8 mouse cellular contexts compared by ENCODE assay signal in genomic region chr11:116023074-116023770, GRCm38 (mm10). TPM values are rescaled to one million over a fixed set of nuclear protein-coding genes. Genes with fewer than 3 reads are reported as not detected.
DNase-seq lines count a peak whose midpoint lies in the region; ATAC-seq and TF ChIP-seq lines count a peak whose summit lies in the region.
"Not testable (repeated sequence)": the region's sequence is repeated elsewhere in the genome, so short reads cannot be mapped to it uniquely, and the experiment has no call there.

No protein-coding gene starts in this region.

- H3K4me2 ChIP-seq in embryonic facial prominence, embryonic 11.5 days (ENCODE audit: low read depth, low read length) = peak overlapping the region; percentile 33; the same call in 1 of the 2 replicates
- H3K4me2 ChIP-seq in forebrain, postnatal 0 days (ENCODE audit: low read depth) = peak overlapping the region; percentile 77
- H3K4me2 ChIP-seq in hindbrain, embryonic 14.5 days (replicated peaks) = peak overlapping the region; percentile 90
- peak overlapping the region; percentile 63 for H3K4me2 ChIP-seq in liver, postnatal 0 days (ENCODE audit: low read depth, low read length)
- H3K4me2 ChIP-seq in midbrain, postnatal 0 days (ENCODE audit: low read depth, low read length, poor library complexity, severe bottlenecking) = peak overlapping the region; percentile 30; the same call in 1 of the 2 replicates

- not testable (repeated sequence) for H3K4me1 ChIP-seq in ES-E14 (ENCODE audit: control insufficient read depth in 2 of 2, insufficient read depth in 2 of 2, low read length in 2 of 2, poor library complexity in 1 of 2); embryonic facial prominence, embryonic 11.5 days (ENCODE audit: control insufficient read depth, insufficient read depth, low read length); forebrain, postnatal 0 days (ENCODE audit: insufficient read depth); liver, postnatal 0 days (ENCODE audit: insufficient read depth); midbrain, postnatal 0 days (ENCODE audit: insufficient read depth, low read length); testis, adult 2 months (ENCODE audit: control insufficient read depth, insufficient read depth, low read length)
- peaks cover 16% of the 10 kb centered on the region for H3K4me1 ChIP-seq in hindbrain, embryonic 14.5 days (replicated peaks; ENCODE audit: control insufficient read depth, insufficient read depth, low read length)

- DNase-seq in ES-E14 (ENCODE audit: low read depth, low spot score); forebrain, postnatal 0 days; hindbrain, embryonic 14.5 days (ENCODE audit: low spot score); layer of hippocampus, adult 2 months (ENCODE audit: low spot score in 2 of 2); midbrain, postnatal 0 days (ENCODE audit: low spot score): not testable (repeated sequence)
- DNase-seq in embryonic facial prominence, embryonic 11.5 days (ENCODE audit: low spot score) = peak; percentile 28
- peak; percentile 56 for DNase-seq in liver, postnatal 0 days

- H3K4me3 ChIP-seq in ES-E14 (ENCODE audit: insufficient read depth in 1 of 2, low read depth in 1 of 2, low read length in 2 of 2, poor library complexity in 1 of 2, severe bottlenecking in 1 of 2) = peak overlapping the region; percentile 76 to 90
- peak overlapping the region; percentile 89 for H3K4me3 ChIP-seq in embryonic facial prominence, embryonic 11.5 days (ENCODE audit: low read depth, low read length)
- H3K4me3 ChIP-seq in forebrain, postnatal 0 days (ENCODE audit: low read depth, low read length) = peak overlapping the region; percentile 88
- peak overlapping the region; percentile 92 for H3K4me3 ChIP-seq in hindbrain, embryonic 14.5 days (replicated peaks; ENCODE audit: low read length)
- peak overlapping the region; percentile 93 for H3K4me3 ChIP-seq in layer of hippocampus, adult 2 months
- H3K4me3 ChIP-seq in liver, postnatal 0 days (ENCODE audit: low read depth, low read length) = peak overlapping the region; percentile 100
- peak overlapping the region; percentile 95 for H3K4me3 ChIP-seq in midbrain, postnatal 0 days (ENCODE audit: low read depth, low read length)
- H3K4me3 ChIP-seq in testis, adult 2 months (ENCODE audit: control insufficient read depth, low read depth, low read length) = peak overlapping the region; percentile 91

- ATAC-seq in embryonic facial prominence, embryonic 11.5 days (replicated peaks; ENCODE audit: insufficient number of reproducible peaks, low FRiP score, low TSS enrichment, low read depth); forebrain, postnatal 0 days; hindbrain, embryonic 14.5 days (ENCODE audit: low FRiP score); liver, postnatal 0 days; midbrain, postnatal 0 days (ENCODE audit: low FRiP score): not testable (repeated sequence)

- not testable (repeated sequence) for H3K27me3 ChIP-seq in embryonic facial prominence, embryonic 11.5 days (ENCODE audit: control insufficient read depth, insufficient read depth, low read length); forebrain, postnatal 0 days (ENCODE audit: insufficient read depth, low read length); hindbrain, embryonic 14.5 days (ENCODE audit: control insufficient read depth, insufficient read depth, low read length); liver, postnatal 0 days (ENCODE audit: insufficient read depth, low read length); midbrain, postnatal 0 days (ENCODE audit: insufficient read depth, low read length); testis, adult 2 months (ENCODE audit: control insufficient read depth, insufficient read depth, low read length)

- TF ChIP-seq CTCF in forebrain, postnatal 0 days (IDR thresholded peaks at IDR 0.05; ENCODE audit: low read depth); layer of hippocampus, adult 2 months (conservative IDR thresholded peaks at IDR 0.05); liver, postnatal 0 days (IDR thresholded peaks at IDR 0.05; ENCODE audit: low read depth); midbrain, postnatal 0 days (IDR thresholded peaks at IDR 0.05); testis, adult 2 months (IDR thresholded peaks at IDR 0.05; ENCODE audit: control insufficient read depth, insufficient read depth, insufficient replicate concordance, low read depth, low read length): not testable (repeated sequence)

- not testable (repeated sequence) for H3K9me3 ChIP-seq in ES-E14 (ENCODE audit: control insufficient read depth, insufficient read depth, low read depth, low read length); embryonic facial prominence, embryonic 11.5 days (replicated peaks; ENCODE audit: control insufficient read depth, low read length); forebrain, postnatal 0 days (ENCODE audit: low read length); hindbrain, embryonic 14.5 days (ENCODE audit: control insufficient read depth, low read length); liver, postnatal 0 days (ENCODE audit: low read length); midbrain, postnatal 0 days (ENCODE audit: low read length)

- H3K9ac ChIP-seq in ES-E14 (ENCODE audit: insufficient read depth, low read depth, low read length, poor library complexity, severe bottlenecking) = peak overlapping the region; percentile 94
- peak overlapping the region; percentile 99 for H3K9ac ChIP-seq in embryonic facial prominence, embryonic 11.5 days (replicated peaks; ENCODE audit: low read length)
- H3K9ac ChIP-seq in forebrain, postnatal 0 days = peak overlapping the region; percentile 100
- peak overlapping the region; percentile 99 for H3K9ac ChIP-seq in hindbrain, embryonic 14.5 days
- H3K9ac ChIP-seq in liver, postnatal 0 days (replicated peaks) = peak overlapping the region; percentile 100
- peak overlapping the region; percentile 100 for H3K9ac ChIP-seq in midbrain, postnatal 0 days (replicated peaks; ENCODE audit: low read length, poor library complexity, severe bottlenecking)

- in situ Hi-C loops in ES-E14 (cut with MboI; ENCODE audit: low sequenced_read_pairs in 2 of 2, unreplicated experiment in 2 of 2) = not testable (repeated sequence)

- 6% methylated on average over 18 of the region's 18 CpGs for whole genome bisulfite sequencing in embryonic facial prominence, embryonic 11.5 days
- WGBS in forebrain, postnatal 0 days = 3% methylated on average over 18 of the region's 18 CpGs
- WGBS in hindbrain, embryonic 14.5 days = 7% methylated on average over 18 of the region's 18 CpGs
- WGBS in liver, postnatal 0 days (ENCODE audit: insufficient replicate concordance) = 3% methylated on average over 18 of the region's 18 CpGs
- WGBS in midbrain, postnatal 0 days = 3% methylated on average over 18 of the region's 18 CpGs

- not testable (repeated sequence) for TF ChIP-seq POLR2A in testis, adult 2 months (IDR thresholded peaks at IDR 0.05; ENCODE audit: control insufficient read depth, low read depth, low read length)

- not testable (repeated sequence) for H3K36me3 ChIP-seq in ES-E14 (ENCODE audit: control insufficient read depth, insufficient read depth, low read length, poor library complexity, severe bottlenecking); embryonic facial prominence, embryonic 11.5 days (replicated peaks; ENCODE audit: control insufficient read depth, insufficient read depth, low read depth, low read length); midbrain, postnatal 0 days (ENCODE audit: insufficient read depth, low read length); testis, adult 2 months (ENCODE audit: control insufficient read depth, insufficient read depth, low read length)
- H3K36me3 ChIP-seq in forebrain, postnatal 0 days (ENCODE audit: insufficient read depth) = peaks cover 22% of the 10 kb centered on the region
- H3K36me3 ChIP-seq in hindbrain, embryonic 14.5 days (replicated peaks; ENCODE audit: control insufficient read depth, insufficient read depth) = peaks cover 33% of the 10 kb centered on the region
- H3K36me3 ChIP-seq in liver, postnatal 0 days (replicated peaks; ENCODE audit: insufficient read depth, low read length) = peaks cover 19% of the 10 kb centered on the region

- H3K27ac ChIP-seq in ES-E14 (ENCODE audit: insufficient read depth, low read depth, low read length, poor library complexity, severe bottlenecking) = 0 out of 2 replicates have a peak overlapping the region, but pooled peaks have one; percentile 44
- peak overlapping the region; percentile 99; the same call in 1 of the 2 replicates for H3K27ac ChIP-seq in embryonic facial prominence, embryonic 11.5 days (replicated peaks; ENCODE audit: low read depth, low read length)
- H3K27ac ChIP-seq in forebrain, postnatal 0 days (ENCODE audit: low read depth, low read length) = peak overlapping the region; percentile 97
- H3K27ac ChIP-seq in hindbrain, embryonic 14.5 days = peak overlapping the region; percentile 100
- H3K27ac ChIP-seq in layer of hippocampus, adult 2 months = peak overlapping the region; percentile 98
- peak overlapping the region; percentile 100 for H3K27ac ChIP-seq in liver, postnatal 0 days (ENCODE audit: low read depth)
- H3K27ac ChIP-seq in midbrain, postnatal 0 days (ENCODE audit: low read depth, low read length) = peak overlapping the region; percentile 99
- peak overlapping the region; percentile 99 for H3K27ac ChIP-seq in testis, adult 2 months (ENCODE audit: control insufficient read depth, insufficient read depth, low read depth, low read length)

- 0 out of 2 replicates have a peak, but pooled peaks have one; percentile 27 for TF ChIP-seq EP300 in liver, postnatal 0 days (IDR thresholded peaks at IDR 0.05; ENCODE audit: low read depth)

RNA-seq across cellular contexts. Expression of gene H3f3b, which starts 4.5 kb away (rescaled TPM):
- total RNA-seq in ES-E14 (2012; rRNA removed) = 504 and 729 TPM in 2 replicates
- polyA plus RNA-seq in embryonic facial prominence, embryonic 11.5 days (2014; fragmentation: Nextera tagmentation; extraction: Ambion mirVana) = 2,457 and 2,634 TPM in 2 replicates
- total RNA-seq in forebrain, postnatal 0 days (2014; rRNA removed) = 730 and 936 TPM in 2 replicates
- polyA plus RNA-seq in forebrain, postnatal 0 days (2015; fragmentation: Nextera tagmentation; extraction: Ambion mirVana) = 2,422 and 2,718 TPM in 2 replicates
- 1,746 and 2,054 TPM in 2 replicates for polyA plus RNA-seq in hindbrain, embryonic 14.5 days (2014; fragmentation: Nextera tagmentation; extraction: Ambion mirVana)
- total RNA-seq in layer of hippocampus, adult 2 months (2021) = 100 to 1,000 TPM; 285 to 322 TPM
- 647 and 656 TPM in 2 replicates for polyA plus RNA-seq in liver, postnatal 0 days (2015; fragmentation: Nextera tagmentation; extraction: Ambion mirVana)
- total RNA-seq in midbrain, postnatal 0 days (2014; rRNA removed) = 568 and 792 TPM in 2 replicates
- polyA plus RNA-seq in midbrain, postnatal 0 days (2015; fragmentation: Nextera tagmentation; extraction: Ambion mirVana) = 2,143 and 2,254 TPM in 2 replicates
- polyA plus RNA-seq in testis, adult 2 months (2012; rRNA removed) = 276 and 330 TPM in 2 replicates

RNA-seq across cellular contexts. Expression of gene Unk, which starts 6.9 kb away (rescaled TPM):
- total RNA-seq in ES-E14 (2012; rRNA removed) = 32.5 and 39.6 TPM in 2 replicates
- 21.2 and 21.7 TPM in 2 replicates for polyA plus RNA-seq in embryonic facial prominence, embryonic 11.5 days (2014; fragmentation: Nextera tagmentation; extraction: Ambion mirVana)
- 38.9 and 43.8 TPM in 2 replicates for total RNA-seq in forebrain, postnatal 0 days (2014; rRNA removed)
- polyA plus RNA-seq in forebrain, postnatal 0 days (2015; fragmentation: Nextera tagmentation; extraction: Ambion mirVana) = 18.7 and 22.5 TPM in 2 replicates
- 25.6 and 29.3 TPM in 2 replicates for polyA plus RNA-seq in hindbrain, embryonic 14.5 days (2014; fragmentation: Nextera tagmentation; extraction: Ambion mirVana)
- 10 to 100 TPM; 26.3 to 30.8 TPM for total RNA-seq in layer of hippocampus, adult 2 months (2021)
- polyA plus RNA-seq in liver, postnatal 0 days (2015; fragmentation: Nextera tagmentation; extraction: Ambion mirVana) = 3.9 and 5.1 TPM in 2 replicates
- total RNA-seq in midbrain, postnatal 0 days (2014; rRNA removed) = 45.2 and 55.1 TPM in 2 replicates
- polyA plus RNA-seq in midbrain, postnatal 0 days (2015; fragmentation: Nextera tagmentation; extraction: Ambion mirVana) = 25.5 and 26.7 TPM in 2 replicates
- polyA plus RNA-seq in testis, adult 2 months (2012; rRNA removed) = 21.3 and 21.5 TPM in 2 replicates

RNA-seq across cellular contexts. Expression of gene Galk1, which starts 10.7 kb away (rescaled TPM):
- 144 and 195 TPM in 2 replicates for total RNA-seq in ES-E14 (2012; rRNA removed)
- 113 and 125 TPM in 2 replicates for polyA plus RNA-seq in embryonic facial prominence, embryonic 11.5 days (2014; fragmentation: Nextera tagmentation; extraction: Ambion mirVana)
- total RNA-seq in forebrain, postnatal 0 days (2014; rRNA removed) = 42.6 and 52.2 TPM in 2 replicates
- polyA plus RNA-seq in forebrain, postnatal 0 days (2015; fragmentation: Nextera tagmentation; extraction: Ambion mirVana) = 61.1 and 66.4 TPM in 2 replicates
- polyA plus RNA-seq in hindbrain, embryonic 14.5 days (2014; fragmentation: Nextera tagmentation; extraction: Ambion mirVana) = 48.6 and 54.4 TPM in 2 replicates
- 10 to 100 TPM; 13.3 to 13.5 TPM for total RNA-seq in layer of hippocampus, adult 2 months (2021)
- 317 and 319 TPM in 2 replicates for polyA plus RNA-seq in liver, postnatal 0 days (2015; fragmentation: Nextera tagmentation; extraction: Ambion mirVana)
- 36.3 and 44.0 TPM in 2 replicates for total RNA-seq in midbrain, postnatal 0 days (2014; rRNA removed)
- 47.7 and 49.5 TPM in 2 replicates for polyA plus RNA-seq in midbrain, postnatal 0 days (2015; fragmentation: Nextera tagmentation; extraction: Ambion mirVana)
- polyA plus RNA-seq in testis, adult 2 months (2012; rRNA removed) = 27.8 and 30.3 TPM in 2 replicates

RNA-seq across cellular contexts. Expression of gene Itgb4, which starts 48.7 kb away (rescaled TPM):
- total RNA-seq in ES-E14 (2012; rRNA removed) = 9.6 and 26.3 TPM in 2 replicates
- 0.83 and 0.85 TPM in 2 replicates for polyA plus RNA-seq in embryonic facial prominence, embryonic 11.5 days (2014; fragmentation: Nextera tagmentation; extraction: Ambion mirVana)
- total RNA-seq in forebrain, postnatal 0 days (2014; rRNA removed) = 0.46 and 1.1 TPM in 2 replicates
- polyA plus RNA-seq in forebrain, postnatal 0 days (2015; fragmentation: Nextera tagmentation; extraction: Ambion mirVana) = 0.93 and 1.3 TPM in 2 replicates
- 1.5 and 1.6 TPM in 2 replicates for polyA plus RNA-seq in hindbrain, embryonic 14.5 days (2014; fragmentation: Nextera tagmentation; extraction: Ambion mirVana)
- total RNA-seq in layer of hippocampus, adult 2 months (2021) = 1 to 10 TPM; 6.4 to 6.6 TPM
- 0.21 and 0.34 TPM in 2 replicates for polyA plus RNA-seq in liver, postnatal 0 days (2015; fragmentation: Nextera tagmentation; extraction: Ambion mirVana)
- total RNA-seq in midbrain, postnatal 0 days (2014; rRNA removed) = 2.2 and 3.0 TPM in 2 replicates
- 1.0 and 1.2 TPM in 2 replicates for polyA plus RNA-seq in midbrain, postnatal 0 days (2015; fragmentation: Nextera tagmentation; extraction: Ambion mirVana)
- 0.44 and 0.76 TPM in 2 replicates for polyA plus RNA-seq in testis, adult 2 months (2012; rRNA removed)

RNA-seq across cellular contexts. Expression of gene Unc13d, which starts 54.5 kb away (rescaled TPM):
- total RNA-seq in ES-E14 (2012; rRNA removed) = 13.3 and 14.2 TPM in 2 replicates
- polyA plus RNA-seq in embryonic facial prominence, embryonic 11.5 days (2014; fragmentation: Nextera tagmentation; extraction: Ambion mirVana) = 0.71 and 1.2 TPM in 2 replicates
- total RNA-seq in forebrain, postnatal 0 days (2014; rRNA removed) = 0.46 and 0.86 TPM in 2 replicates
- 0.29 and 0.58 TPM in 2 replicates for polyA plus RNA-seq in forebrain, postnatal 0 days (2015; fragmentation: Nextera tagmentation; extraction: Ambion mirVana)
- polyA plus RNA-seq in hindbrain, embryonic 14.5 days (2014; fragmentation: Nextera tagmentation; extraction: Ambion mirVana) = 0.75 and 0.83 TPM in 2 replicates
- total RNA-seq in layer of hippocampus, adult 2 months (2021) = 1 to 10 TPM; 1.3 to 2.1 TPM
- polyA plus RNA-seq in liver, postnatal 0 days (2015; fragmentation: Nextera tagmentation; extraction: Ambion mirVana) = 6.1 and 6.9 TPM in 2 replicates
- total RNA-seq in midbrain, postnatal 0 days (2014; rRNA removed) = 0.22 and 0.71 TPM in 2 replicates
- 0.67 and 0.77 TPM in 2 replicates for polyA plus RNA-seq in midbrain, postnatal 0 days (2015; fragmentation: Nextera tagmentation; extraction: Ambion mirVana)
- polyA plus RNA-seq in testis, adult 2 months (2012; rRNA removed) = 3.4 and 3.8 TPM in 2 replicates

Comparison
In these comparisons a context has a peak if more than half of its experiments do, and no peak if none do; other contexts are left out.
1. H3K27ac ChIP-seq: peak in every context shown above with its lines; median percentile 100 in hindbrain, embryonic 14.5 days; 100 in liver, postnatal 0 days; 99 in embryonic facial prominence, embryonic 11.5 days; 99 in midbrain, postnatal 0 days; 99 in testis, adult 2 months; 98 in layer of hippocampus, adult 2 months; 97 in forebrain, postnatal 0 days; 44 in ES-E14.
2. H3K4me2 ChIP-seq: peak in every context shown above with its lines; median percentile 90 in hindbrain, embryonic 14.5 days; 77 in forebrain, postnatal 0 days; 63 in liver, postnatal 0 days; 33 in embryonic facial prominence, embryonic 11.5 days; 30 in midbrain, postnatal 0 days.